Mouse (Mus musculus) cortical plate, adult 2 months (tissue): ENCODE data around the gene Clec18a. TPM values are rescaled to one million over a fixed set of nuclear protein-coding genes. Genes with fewer than 3 reads are reported as not detected.
A peak's percentile ranks its signal among the peaks of the same experiment; 100 is the strongest.
"Not testable (repeated sequence)": the region's sequence is repeated elsewhere in the genome, so short reads cannot be mapped to it uniquely, and the experiment has no call there.

Experiments
- H3K27ac ChIP-seq: fragments of 200-500 bp; 2 replicates; pipeline ENCODE4 v1.5.1; 2012; ENCODE audit warnings: low read length, control low read depth, inconsistent platforms; ENCODE audit not compliant: insufficient read depth
- H3K4me1 ChIP-seq: fragments of 200-500 bp; 2 replicates; pipeline ENCODE4 v1.6.1; 2011; ENCODE audit warnings: low read length; ENCODE audit not compliant: control insufficient read depth, insufficient read depth
- H3K4me3 ChIP-seq: fragments of 200-500 bp; 2 replicates; pipeline ENCODE4 v1.5.1; 2011; ENCODE audit warnings: mild to moderate bottlenecking, low read length, control low read depth; ENCODE audit not compliant: insufficient read depth
- CTCF ChIP-seq: fragments of 200-500 bp; IDR thresholded peaks from 2 replicates; pipeline ENCODE4 v1.5.1; 2011; ENCODE audit warnings: mild to moderate bottlenecking, control low read depth, low read length; ENCODE audit not compliant: insufficient read depth; ENCODE audit errors: extremely low read depth
- POLR2A ChIP-seq: fragments of 200-500 bp; IDR thresholded peaks from 2 replicates; pipeline ENCODE4 v1.6.1; 2011; ENCODE audit warnings: mild to moderate bottlenecking, low read length, control low read depth; ENCODE audit not compliant: insufficient read depth; ENCODE audit errors: extremely low read depth
- polyA plus RNA-seq: library from polyadenylated mRNA; depleted of rRNA; stranded (reverse); fragments of >200 nt; gene quantifications from 2 replicates; pipeline ENCODE4 v1.2.3, GENCODE M21; 2012

The Clec18a gene
- polyA plus RNA-seq, 1 experiment: 6.0 TPM

GRCm38 (mm10) chr8:111079861-111080271, 12.4 kb downstream of the Clec18a start:
- TF ChIP-seq CTCF: no peak
- no peak for TF ChIP-seq POLR2A
- H3K27ac ChIP-seq: no peak overlapping the region
- no peak overlapping the region for H3K4me3 ChIP-seq
- H3K4me1 ChIP-seq: peaks cover 4% of the 10 kb centered on the region; the same call in 1 of the 2 replicates

GRCm38 (mm10) chr8:111079461-111079860, 12.8 kb downstream of the Clec18a start:
- no peak overlapping the region for H3K27ac ChIP-seq
- TF ChIP-seq CTCF: no peak
- no peak for TF ChIP-seq POLR2A
- peaks cover 4% of the 10 kb centered on the region; the same call in 1 of the 2 replicates for H3K4me1 ChIP-seq
- no peak overlapping the region for H3K4me3 ChIP-seq

- Histone ChIP-seq H3K4me3 (no peak overlapping the region), H3K27ac (no peak overlapping the region), H3K4me1 (peaks cover 4% of the 10 kb centered on the region; the same call in 1 of the 2 replicates)
- no peak for TF ChIP-seq CTCF
These were observed 16.3 kb downstream of the Clec18a start for GRCm38 (mm10) chr8:111075926-111076325.

GRCm38 (mm10) chr8:111068660-111069059, 23.6 kb downstream of the Clec18a start:
- not testable (repeated sequence) for H3K4me3 ChIP-seq, H3K27ac ChIP-seq, H3K4me1 ChIP-seq

GRCm38 (mm10) chr8:111067439-111067838, 24.8 kb downstream of the Clec18a start:
- TF ChIP-seq CTCF (no peak), POLR2A (no peak)
- Histone ChIP-seq H3K4me3 (no peak overlapping the region), H3K4me1 (no peaks in the 10 kb centered on the region), H3K27ac (no peak overlapping the region)

- Histone ChIP-seq H3K4me1 (no peaks in the 10 kb centered on the region), H3K27ac (no peak overlapping the region), H3K4me3 (no peak overlapping the region)
- TF ChIP-seq POLR2A: no peak
- no peak for TF ChIP-seq CTCF
These were observed 25.9 kb downstream of the Clec18a start for GRCm38 (mm10) chr8:111066308-111066707.

GRCm38 (mm10) chr8:111062893-111063292, 29.3 kb downstream of the Clec18a start:
- TF ChIP-seq POLR2A (no peak), CTCF (no peak)
- H3K4me3 ChIP-seq: no peak overlapping the region
- H3K4me1 ChIP-seq: no peaks in the 10 kb centered on the region
- no peak overlapping the region for H3K27ac ChIP-seq

- H3K27ac ChIP-seq: no peak overlapping the region
- no peaks in the 10 kb centered on the region for H3K4me1 ChIP-seq
- peak overlapping the region; percentile 80 for H3K4me3 ChIP-seq
- no peak for TF ChIP-seq CTCF
- TF ChIP-seq POLR2A: no peak
These were observed 30.0 kb downstream of the Clec18a start for GRCm38 (mm10) chr8:111062072-111062757.

- Histone ChIP-seq H3K4me1 (no peaks in the 10 kb centered on the region), H3K4me3 (peak overlapping the region; percentile 80), H3K27ac (no peak overlapping the region)
- no peak for TF ChIP-seq CTCF
- TF ChIP-seq POLR2A: no peak
These were observed 30.5 kb downstream of the Clec18a start for GRCm38 (mm10) chr8:111061688-111062071.

- no peak overlapping the region for H3K4me3 ChIP-seq
- no peak overlapping the region for H3K27ac ChIP-seq
- no peaks in the 10 kb centered on the region for H3K4me1 ChIP-seq
- TF ChIP-seq POLR2A: no peak
These were observed 33.2 kb downstream of the Clec18a start for GRCm38 (mm10) chr8:111058946-111059572.
